Mouse (Mus musculus) hindbrain, embryonic 14.5 days (tissue): ENCODE measurements around the gene Stoml3. TPM values are rescaled to one million over a fixed set of nuclear protein-coding genes. Genes with fewer than 3 reads are reported as not detected.

ENCODE experiments used
- ATAC-seq: fragments of 200-750 bp; cut with Nextera tagmentation; 2 replicates; pipeline ENCODE4 v1.8.0; 2017; ENCODE audit warnings: moderate number of reproducible peaks, mild to moderate bottlenecking, moderate TSS enrichment, moderate library complexity; ENCODE audit not compliant: low FRiP score
- DNase-seq: peaks from one replicate; pipeline ENCODE4 v3.0.0-alpha.2; 2015; ENCODE audit warnings: low spot score
- H3K27ac ChIP-seq: fragments of 300-500 bp; sonication (generic); 2 replicates; pipeline ENCODE4 v1.5.1; 2014; ENCODE audit warnings: mild to moderate bottlenecking, moderate library complexity
- H3K27me3 ChIP-seq: fragments of 300-500 bp; sonication (generic); 2 replicates; pipeline ENCODE4 v1.6.1; 2014; ENCODE audit warnings: mild to moderate bottlenecking, low read length, mixed read lengths; ENCODE audit not compliant: control insufficient read depth, insufficient read depth
- H3K36me3 ChIP-seq: fragments of 300-500 bp; sonication (generic); replicated peaks from 2 replicates; pipeline ENCODE4 v1.6.1; 2014; ENCODE audit not compliant: control insufficient read depth, insufficient read depth
- H3K4me1 ChIP-seq: fragments of 300-500 bp; sonication (generic); replicated peaks from 2 replicates; pipeline ENCODE4 v1.6.1; 2014; ENCODE audit warnings: antibody characterized with exemption, low read length, mixed read lengths; ENCODE audit not compliant: control insufficient read depth, insufficient read depth
- H3K4me2 ChIP-seq: fragments of 300-500 bp; sonication (generic); replicated peaks from 2 replicates; pipeline ENCODE4 v1.6.1; 2014; ENCODE audit warnings: mild to moderate bottlenecking, moderate library complexity
- H3K4me3 ChIP-seq: fragments of 300-500 bp; sonication (generic); replicated peaks from 2 replicates; pipeline ENCODE4 v1.5.1; 2014; ENCODE audit warnings: mild to moderate bottlenecking, low read length
- H3K9ac ChIP-seq: fragments of 300-500 bp; sonication (generic); 2 replicates; pipeline ENCODE4 v1.6.1; 2014
- H3K9me3 ChIP-seq: fragments of 300-500 bp; sonication (generic); 2 replicates; pipeline ENCODE4 v1.6.1; 2016; ENCODE audit warnings: low read length; ENCODE audit not compliant: control insufficient read depth
- WGBS: fragments of 180-500 bp; shearing (Covaris S2); extraction: QIAGEN DNeasy Blood & Tissue Kit; methylation state at CpG from one replicate; pipeline ENCODE4 v1.1.7; 2014; 5-methylcytosine and 5-hydroxymethylcytosine counted together
- polyA plus RNA-seq: library from polyadenylated mRNA; unstranded; fragments of >200 nt; fragmentation: Nextera tagmentation; extraction: Ambion mirVana; gene quantifications from 2 replicates; pipeline ENCODE4 v1.2.1, GENCODE M21; 2014

Stoml3 gene
- polyA plus RNA-seq, 1 experiment from 2014 or later: not detected

GRCm38 (mm10) chr3:53555031-53555952, 66.8 kb downstream of the Stoml3 start:
- Histone ChIP-seq H3K9me3 (no peaks in the 10 kb centered on the region), H3K27ac (no peak overlapping the region), H3K4me1 (no peaks in the 10 kb centered on the region), H3K4me3 (no peak overlapping the region), H3K36me3 (no peaks in the 10 kb centered on the region), H3K9ac (no peak overlapping the region), H3K4me2 (no peak overlapping the region), H3K27me3 (no peaks in the 10 kb centered on the region)
- ATAC-seq (no peak), DNase-seq (no peak)
- 69% methylated on average over 10 of the region's 10 CpGs for WGBS

GRCm38 (mm10) chr3:53557388-53558214, 69.1 kb downstream of the Stoml3 start:
- WGBS: 78% methylated on average over 16 of the region's 16 CpGs
- Histone ChIP-seq H3K36me3 (no peaks in the 10 kb centered on the region), H3K9me3 (no peaks in the 10 kb centered on the region), H3K4me2 (no peak overlapping the region), H3K4me3 (no peak overlapping the region), H3K27me3 (no peaks in the 10 kb centered on the region), H3K9ac (no peak overlapping the region), H3K27ac (no peak overlapping the region), H3K4me1 (no peaks in the 10 kb centered on the region)
- ATAC-seq: peak; percentile 80
- peak; percentile 52 for DNase-seq

Other genes starting within 250 kb of the Stoml3 start
- 8.9 and 10.0 TPM in 2 replicates for gene Nhlrc3, start 25.3 kb upstream of the Stoml3 start, polyA plus RNA-seq
- gene Proser1, start 25.0 kb upstream of the Stoml3 start, polyA plus RNA-seq: 15.0 and 15.9 TPM in 2 replicates
- 1.9 and 2.7 TPM in 2 replicates for gene Frem2, start 168.7 kb downstream of the Stoml3 start, polyA plus RNA-seq